Mouse (Mus musculus) spleen, adult 2 months (tissue): Measurements from ENCODE around the gene Rin3.

ENCODE experiments used
- CTCF ChIP-seq: fragments of 200-500 bp; IDR thresholded peaks from 2 replicates; pipeline ENCODE4 v1.5.1; 2011; ENCODE audit warnings: mild to moderate bottlenecking, inconsistent platforms; ENCODE audit not compliant: insufficient read depth, insufficient read length, insufficient replicate concordance; ENCODE audit errors: extremely low read depth
- POLR2A ChIP-seq: fragments of 200-500 bp; IDR thresholded peaks from 2 replicates; pipeline ENCODE4 v1.6.1; 2011; ENCODE audit warnings: low read depth, low read length, inconsistent platforms

GRCm38 (mm10) chr12:102361189-102362161 is 78.6 kb downstream of the Rin3 start:
- TF ChIP-seq POLR2A (no peak), CTCF (no peak)
